Mouse (Mus musculus) liver, postnatal 0 days (tissue): ENCODE measurements around the gene Socs7. TPM values are rescaled to one million over a fixed set of nuclear protein-coding genes. Genes with fewer than 3 reads are reported as not detected.
A peak's percentile ranks its signal among the peaks of the same experiment; 100 is the strongest.
"Not testable (repeated sequence)": the region's sequence is repeated elsewhere in the genome, so short reads cannot be mapped to it uniquely, and the experiment has no call there.

ENCODE experiments used
- ATAC-seq: fragments of 200-750 bp; cut with Nextera tagmentation; 2 replicates; pipeline ENCODE4 v1.8.0; 2017; ENCODE audit warnings: mild to moderate bottlenecking, moderate library complexity
- DNase-seq: peaks from one replicate; pipeline ENCODE4 v3.0.0-alpha.2; 2016
- H3K27ac ChIP-seq: fragments of 300-500 bp; sonication (generic); 2 replicates; pipeline ENCODE4 v1.5.1; 2014; ENCODE audit warnings: antibody characterized with exemption, moderate library complexity, mild to moderate bottlenecking, low read depth
- H3K27me3 ChIP-seq: fragments of 300-500 bp; sonication (generic); 2 replicates; pipeline ENCODE4 v1.6.1; 2014; ENCODE audit warnings: low read length, control low read depth, mixed read lengths; ENCODE audit not compliant: insufficient read depth
- H3K36me3 ChIP-seq: fragments of 300-500 bp; sonication (generic); replicated peaks from 2 replicates; pipeline ENCODE4 v1.6.1; 2014; ENCODE audit warnings: mild to moderate bottlenecking, control low read depth, low read length, moderate library complexity, mixed read lengths; ENCODE audit not compliant: insufficient read depth
- H3K4me1 ChIP-seq: fragments of 300-500 bp; sonication (generic); 2 replicates; pipeline ENCODE4 v1.6.1; 2014; ENCODE audit warnings: antibody characterized with exemption, mild to moderate bottlenecking, control low read depth; ENCODE audit not compliant: insufficient read depth
- H3K4me2 ChIP-seq: fragments of 300-500 bp; sonication (generic); 2 replicates; pipeline ENCODE4 v1.6.1; 2014; ENCODE audit warnings: low read depth, mild to moderate bottlenecking, low read length, moderate library complexity, mixed read lengths
- H3K4me3 ChIP-seq: fragments of 300-500 bp; sonication (generic); 2 replicates; pipeline ENCODE4 v1.5.1; 2014; ENCODE audit warnings: low read depth, low read length
- H3K9ac ChIP-seq: fragments of 300-500 bp; sonication (generic); replicated peaks from 2 replicates; pipeline ENCODE4 v1.6.1; 2014; ENCODE audit warnings: mild to moderate bottlenecking, moderate library complexity
- H3K9me3 ChIP-seq: fragments of 300-500 bp; sonication (generic); 2 replicates; pipeline ENCODE4 v1.6.1; 2016; ENCODE audit warnings: mild to moderate bottlenecking, control low read depth, low read length, mixed read lengths
- CTCF ChIP-seq: sonication (generic); IDR thresholded peaks from 2 replicates; pipeline ENCODE4 v1.5.1; 2016; ENCODE audit warnings: antibody characterized with exemption, low read depth
- EP300 ChIP-seq: IDR thresholded peaks from 2 replicates; pipeline ENCODE4 v1.6.1; 2016; ENCODE audit warnings: antibody characterized with exemption, low read depth, mild to moderate bottlenecking
- WGBS: fragments of 180-500 bp; shearing (Covaris S2); extraction: QIAGEN DNeasy Blood & Tissue Kit; methylation state at CpG from one replicate; pipeline ENCODE4 v1.1.7; 2014; ENCODE audit not compliant: insufficient replicate concordance; 5-methylcytosine and 5-hydroxymethylcytosine counted together
- polyA plus RNA-seq: library from polyadenylated mRNA; unstranded; fragments of >200 nt; fragmentation: Nextera tagmentation; extraction: Ambion mirVana; gene quantifications from 2 replicates; pipeline ENCODE4 v1.2.1, GENCODE M21; 2015

Gene Socs7
- 0.89 and 0.92 TPM in 2 replicates for polyA plus RNA-seq

DNA sequence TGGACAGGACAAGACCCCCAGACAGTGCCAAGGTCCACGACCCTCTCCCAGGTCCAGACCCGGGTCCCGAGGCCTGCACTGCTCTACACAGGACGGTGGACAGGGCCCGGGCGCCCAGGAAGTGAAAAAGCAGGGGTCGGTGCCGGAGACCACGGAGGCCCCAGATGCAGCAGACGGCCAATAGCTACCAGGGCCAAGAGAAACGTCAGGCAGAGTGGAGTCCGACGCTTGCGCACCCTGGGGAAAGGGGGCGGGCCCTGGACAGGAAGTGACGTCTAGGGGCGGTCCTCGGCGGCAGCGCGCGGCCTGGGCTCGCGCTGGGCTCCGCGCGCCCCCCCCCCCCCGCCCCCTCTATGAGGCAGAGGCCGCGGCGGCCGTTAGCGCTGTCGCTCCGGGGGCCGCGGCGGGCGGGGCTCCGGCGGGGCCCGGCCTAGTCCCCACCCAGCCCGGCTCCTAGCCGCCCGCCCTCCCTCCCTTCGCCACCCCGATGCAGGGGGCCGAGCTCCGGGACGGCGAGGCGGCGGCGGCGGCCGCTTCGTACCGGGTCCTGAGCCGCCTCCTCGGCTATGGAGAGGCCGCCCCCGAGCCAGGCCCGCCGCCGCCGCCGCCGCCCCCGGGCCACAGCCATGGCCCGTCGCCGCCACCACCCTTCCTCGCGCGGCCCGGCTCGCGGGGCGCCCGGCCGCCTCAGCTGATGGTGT, at the start of gene Socs7:
TSS of gene Socs7 (plus strand) at position 604 of the 701 bp plus-strand sequence.
- Histone ChIP-seq H3K4me3 (peak within 1 kb of the TSS; percentile 90), H3K4me2 (peak within 1 kb of the TSS; percentile 95), H3K27ac (peak within 1 kb of the TSS; percentile 95), H3K9me3 (no peaks in the 10 kb centered on the region), H3K27me3 (no peaks in the 10 kb centered on the region), H3K36me3 (no peaks in the 10 kb centered on the region; the same call in 1 of the 2 replicates), H3K4me1 (peaks cover 30% of the 10 kb centered on the region), H3K9ac (peak within 1 kb of the TSS; percentile 94)
- ATAC-seq = peak; percentile 93
- no peak for TF ChIP-seq EP300
- no peak for TF ChIP-seq CTCF
- peak; percentile 96 for DNase-seq
- WGBS = under 1% methylated on average over 35 of the region's 81 CpGs

GRCm38 (mm10) chr11:97312871-97313270, 49.5 kb upstream of the Socs7 start:
- H3K27ac ChIP-seq, DNase-seq, H3K36me3 ChIP-seq, H3K27me3 ChIP-seq, ATAC-seq, H3K9me3 ChIP-seq, H3K4me2 ChIP-seq, H3K4me3 ChIP-seq, H3K9ac ChIP-seq: not testable (repeated sequence)
- peaks cover 19% of the 10 kb centered on the region for H3K4me1 ChIP-seq
- WGBS = 66% methylated on average over 1 of the region's 1 CpGs

DNA sequence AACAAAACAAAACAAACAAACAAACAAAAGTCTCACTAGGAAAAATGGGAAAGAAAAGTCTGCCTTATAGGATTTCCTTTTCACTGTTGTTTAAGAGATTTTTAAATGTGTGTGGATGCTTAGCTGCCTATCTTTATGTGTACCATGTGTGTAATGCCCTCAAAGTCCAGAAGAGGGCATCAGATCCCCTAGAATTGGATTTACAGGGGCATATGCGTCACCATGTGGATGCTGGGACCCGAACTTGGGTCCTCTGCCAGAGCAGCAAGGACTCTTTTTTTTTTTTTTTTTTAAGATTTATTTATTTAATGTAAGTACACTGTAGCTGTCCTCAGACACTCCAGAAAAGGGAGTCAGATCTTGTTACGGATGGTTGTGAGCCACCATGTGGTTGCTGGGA, 48.2 kb upstream of the Socs7 start:
- TF ChIP-seq CTCF (peak; percentile 50), EP300 (no peak)
- H3K4me2 ChIP-seq = no peak overlapping the region
- H3K36me3 ChIP-seq = no peaks in the 10 kb centered on the region
- no peaks in the 10 kb centered on the region for H3K9me3 ChIP-seq
- peaks cover 19% of the 10 kb centered on the region for H3K4me1 ChIP-seq
- no peak overlapping the region for H3K4me3 ChIP-seq
- ATAC-seq (no peak), DNase-seq (no peak)
- peaks cover 6% of the 10 kb centered on the region; the same call in 1 of the 2 replicates for H3K27me3 ChIP-seq
- H3K9ac ChIP-seq = no peak overlapping the region
- WGBS = 88% methylated on average over 3 of the region's 3 CpGs
- H3K27ac ChIP-seq = no peak overlapping the region

DNA sequence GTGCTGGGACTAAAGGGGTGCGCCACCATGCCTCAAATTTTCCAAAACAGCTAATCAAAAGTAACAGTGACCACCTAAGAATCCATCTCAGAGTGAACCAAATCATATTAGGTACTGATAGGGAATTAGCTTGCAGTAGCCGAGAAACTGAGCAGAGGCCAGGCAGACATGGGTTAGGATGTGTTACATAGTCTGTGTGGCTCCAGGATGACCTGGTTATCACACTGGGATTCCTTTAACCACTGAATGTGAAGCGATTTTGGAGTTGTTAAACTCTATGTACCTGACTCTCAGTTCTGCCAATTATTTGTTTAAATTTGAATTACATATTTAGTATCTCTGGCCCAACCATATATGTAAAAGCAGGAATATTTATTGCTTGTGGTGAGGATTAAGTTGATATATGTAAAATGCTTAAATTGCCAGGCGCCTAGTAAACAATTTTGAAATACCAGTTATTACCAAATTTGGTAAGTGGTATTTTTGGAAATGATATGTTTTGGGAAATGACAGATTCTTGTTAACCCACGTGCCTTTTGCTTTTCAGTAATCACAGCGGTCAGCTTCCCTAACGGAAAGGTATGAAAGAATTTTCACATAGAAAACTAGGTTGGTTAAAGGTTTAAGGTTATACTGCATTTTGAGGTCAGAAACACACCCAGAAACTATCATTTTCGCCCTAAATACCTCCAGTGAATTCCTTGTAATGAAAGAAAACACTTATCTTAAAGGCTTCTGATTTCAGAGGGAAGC, 47.4 kb upstream of the Socs7 start:
- H3K9me3 ChIP-seq = no peaks in the 10 kb centered on the region
- peak overlapping the region; percentile 55; the same call in 1 of the 2 replicates for H3K27ac ChIP-seq
- TF ChIP-seq CTCF (no peak), EP300 (no peak; the same call in 1 of the 2 replicates)
- H3K27me3 ChIP-seq = peaks cover 6% of the 10 kb centered on the region; the same call in 1 of the 2 replicates
- 0 out of 2 replicates have a peak overlapping the region, but pooled peaks have one; percentile 32 for H3K9ac ChIP-seq
- H3K36me3 ChIP-seq = no peaks in the 10 kb centered on the region
- DNase-seq (no peak), ATAC-seq (no peak)
- H3K4me1 ChIP-seq = peaks cover 11% of the 10 kb centered on the region
- H3K4me3 ChIP-seq = peak overlapping the region; percentile 67
- H3K4me2 ChIP-seq = peak overlapping the region; percentile 79
- WGBS = 35% methylated on average over 8 of the region's 8 CpGs

GRCm38 (mm10) chr11:97315504-97316503, 46.5 kb upstream of the Socs7 start, which contains the start of gene Mrpl45:
Mrpl45 (plus strand) TSS chr11:97315716.
- peak; percentile 99 for ATAC-seq
- under 1% methylated on average over 47 of the region's 50 CpGs for WGBS

More at GRCm38 (mm10) chr11:97315504-97316503, 46.5 kb upstream of the Socs7 start, which contains the start of gene Mrpl45:
- peak within 1 kb of the TSS; percentile 80 for H3K27ac ChIP-seq
- peak within 1 kb of the TSS; percentile 67 for H3K4me3 ChIP-seq
- H3K36me3 ChIP-seq = no peaks in the 10 kb centered on the region
- peak within 1 kb of the TSS; percentile 79 for H3K4me2 ChIP-seq
- peak; percentile 99 for DNase-seq
- no peaks in the 10 kb centered on the region for H3K9me3 ChIP-seq
- H3K27me3 ChIP-seq = peaks cover 3% of the 10 kb centered on the region; the same call in 1 of the 2 replicates
- TF ChIP-seq CTCF (no peak), EP300 (no peak)
- peak within 1 kb of the TSS; percentile 77 for H3K9ac ChIP-seq
- peaks cover 9% of the 10 kb centered on the region for H3K4me1 ChIP-seq
